Mouse (Mus musculus) hindbrain, postnatal 0 days (tissue): ENCODE data around the gene Cd37. TPM values are rescaled to one million over a fixed set of nuclear protein-coding genes. Genes with fewer than 3 reads are reported as not detected.
"Not testable (repeated sequence)": the region's sequence is repeated elsewhere in the genome, so short reads cannot be mapped to it uniquely, and the experiment has no call there.

Source experiments
- ATAC-seq: fragments of 200-750 bp; cut with Nextera tagmentation; 2 replicates; pipeline ENCODE4 v1.8.0; 2017; ENCODE audit warnings: mild to moderate bottlenecking, moderate TSS enrichment, moderate library complexity
- DNase-seq: peaks from one replicate; pipeline ENCODE4 v3.0.0-alpha.2; 2015; ENCODE audit warnings: low spot score
- H3K27ac ChIP-seq: fragments of 300-500 bp; sonication (generic); 2 replicates; pipeline ENCODE4 v1.5.1; 2014; ENCODE audit warnings: mild to moderate bottlenecking
- H3K27me3 ChIP-seq: fragments of 300-500 bp; sonication (generic); 2 replicates; pipeline ENCODE4 v1.6.1; 2014; ENCODE audit warnings: low read length, mixed read lengths; ENCODE audit not compliant: insufficient read depth
- H3K36me3 ChIP-seq: fragments of 300-500 bp; sonication (generic); 2 replicates; pipeline ENCODE4 v1.6.1; 2014; ENCODE audit warnings: low read length, mixed read lengths; ENCODE audit not compliant: insufficient read depth
- H3K4me1 ChIP-seq: fragments of 300-500 bp; sonication (generic); 2 replicates; pipeline ENCODE4 v1.6.1; 2014; ENCODE audit warnings: antibody characterized with exemption, low read length, mixed read lengths; ENCODE audit not compliant: insufficient read depth
- H3K4me2 ChIP-seq: fragments of 300-500 bp; sonication (generic); 2 replicates; pipeline ENCODE4 v1.6.1; 2014; ENCODE audit warnings: low read depth, mild to moderate bottlenecking, low read length, moderate library complexity, mixed read lengths
- H3K4me3 ChIP-seq: fragments of 300-500 bp; sonication (generic); 2 replicates; pipeline ENCODE4 v1.5.1; 2014; ENCODE audit warnings: low read length
- H3K9ac ChIP-seq: fragments of 300-500 bp; sonication (generic); replicated peaks from 2 replicates; pipeline ENCODE4 v1.6.1; 2014; ENCODE audit warnings: mild to moderate bottlenecking, low read length, moderate library complexity, mixed read lengths
- H3K9me3 ChIP-seq: fragments of 300-500 bp; sonication (generic); 2 replicates; pipeline ENCODE4 v1.6.1; 2016; ENCODE audit warnings: low read length, mixed read lengths
- CTCF ChIP-seq: IDR thresholded peaks from 2 replicates; pipeline ENCODE4 v1.5.1; 2016; ENCODE audit warnings: antibody characterized with exemption, control low read depth, low read depth
- WGBS: fragments of 180-500 bp; shearing (Covaris S2); extraction: QIAGEN DNeasy Blood & Tissue Kit; methylation state at CpG from one replicate; pipeline ENCODE4 v1.1.7; 2014; 5-methylcytosine and 5-hydroxymethylcytosine counted together
- polyA plus RNA-seq: library from polyadenylated mRNA; unstranded; fragments of >200 nt; fragmentation: Nextera tagmentation; extraction: Ambion mirVana; gene quantifications from 2 replicates; pipeline ENCODE4 v1.2.1, GENCODE M21; 2015
- total RNA-seq: library from RNA; depleted of rRNA; stranded (reverse); fragments of >200 nt; gene quantifications from 2 replicates; pipeline ENCODE4 v1.2.3, GENCODE M21; 2014

Gene Cd37
- total and polyA plus RNA-seq, 2 experiments from 2014 or later = 1.0 to 2.2 TPM

DNA sequence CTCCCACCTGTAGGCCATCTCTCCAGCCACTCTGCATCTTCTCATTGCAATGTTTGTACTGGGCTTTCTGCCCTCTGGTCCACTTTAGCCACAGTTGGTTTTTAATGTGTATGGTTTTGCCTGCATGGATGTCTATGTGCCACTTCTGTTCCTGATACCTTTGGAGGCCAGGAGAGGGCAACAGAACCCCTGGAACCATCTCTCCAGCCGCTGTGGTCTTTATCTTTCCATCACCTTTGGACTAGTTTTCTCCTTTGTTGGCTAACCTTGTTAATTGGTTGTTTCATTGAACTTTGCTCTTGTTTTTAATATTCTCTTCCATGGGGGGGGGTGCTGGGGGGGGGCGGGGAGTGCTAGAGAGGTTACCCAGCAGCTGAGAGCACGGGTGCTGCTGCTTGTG, 25.4 kb upstream of the Cd37 start:
- Histone ChIP-seq H3K4me1 (no peaks in the 10 kb centered on the region), H3K36me3 (no peaks in the 10 kb centered on the region), H3K9ac (no peak overlapping the region), H3K27me3 (no peaks in the 10 kb centered on the region), H3K27ac (no peak overlapping the region), H3K4me3 (no peak overlapping the region), H3K4me2 (no peak overlapping the region), H3K9me3 (no peaks in the 10 kb centered on the region)
- DNase-seq = no peak
- 83% methylated on average over 3 of the region's 3 CpGs for WGBS
- ATAC-seq = no peak
- TF ChIP-seq CTCF = no peak

DNA sequence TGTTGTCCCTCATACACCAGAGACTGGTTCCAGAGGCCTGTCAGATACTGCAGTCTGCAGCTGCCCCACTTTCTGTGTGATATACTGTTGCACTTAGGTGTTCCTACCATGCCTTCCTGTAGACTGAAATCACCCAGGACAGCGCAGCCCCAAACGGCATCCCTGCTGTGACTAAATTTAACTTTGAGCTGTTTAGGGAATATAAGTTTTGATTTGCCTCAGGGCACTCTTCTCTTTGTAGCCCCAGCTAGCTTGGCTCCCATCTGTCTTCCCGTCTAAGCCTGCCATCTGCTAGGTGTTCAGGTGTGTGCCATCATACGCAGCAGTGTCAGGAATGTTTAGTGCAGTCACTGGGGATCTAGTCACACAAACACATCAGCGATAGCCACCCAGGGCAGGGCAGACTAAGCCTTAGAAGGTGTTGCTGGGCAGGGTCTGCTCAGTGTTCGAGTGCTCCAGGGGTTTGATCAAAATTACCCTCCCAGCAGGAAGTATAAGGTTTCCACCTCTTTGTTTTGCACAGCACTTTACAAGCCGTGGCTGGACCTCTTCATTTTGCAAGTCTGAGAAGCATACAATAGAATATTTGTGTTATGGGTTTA, 24.2 kb upstream of the Cd37 start:
- Histone ChIP-seq H3K4me3 (no peak overlapping the region), H3K27me3 (no peaks in the 10 kb centered on the region), H3K4me2 (no peak overlapping the region), H3K27ac (no peak overlapping the region), H3K36me3 (no peaks in the 10 kb centered on the region), H3K9me3 (no peaks in the 10 kb centered on the region), H3K9ac (no peak overlapping the region), H3K4me1 (no peaks in the 10 kb centered on the region)
- DNase-seq (no peak), ATAC-seq (no peak)
- no peak for TF ChIP-seq CTCF
- 62% methylated on average over 7 of the region's 7 CpGs for WGBS

- DNase-seq = peak; percentile 13
- Histone ChIP-seq H3K4me3 (no peak overlapping the region), H3K9ac (no peak overlapping the region), H3K27me3 (no peaks in the 10 kb centered on the region), H3K27ac (no peak overlapping the region), H3K4me1 (no peaks in the 10 kb centered on the region), H3K4me2 (no peak overlapping the region), H3K9me3 (no peaks in the 10 kb centered on the region), H3K36me3 (no peaks in the 10 kb centered on the region)
- ATAC-seq = no peak
- 32% methylated on average over 7 of the region's 7 CpGs for WGBS
- no peak for TF ChIP-seq CTCF
Observed at GRCm38 (mm10) chr7:45262266-45262665, 23.4 kb upstream of the Cd37 start.

GRCm38 (mm10) chr7:45259281-45259680, 20.4 kb upstream of the Cd37 start:
- DNase-seq (no peak), ATAC-seq (no peak)
- no peak overlapping the region for H3K4me3 ChIP-seq
- H3K9ac ChIP-seq = no peak overlapping the region
- H3K36me3 ChIP-seq = no peaks in the 10 kb centered on the region
- no peak overlapping the region for H3K4me2 ChIP-seq
- H3K27me3 ChIP-seq = no peaks in the 10 kb centered on the region
- WGBS = 85% methylated on average over 8 of the region's 8 CpGs
- H3K4me1 ChIP-seq = no peaks in the 10 kb centered on the region
- no peak overlapping the region for H3K27ac ChIP-seq
- H3K9me3 ChIP-seq = no peaks in the 10 kb centered on the region
- no peak for TF ChIP-seq CTCF

GRCm38 (mm10) chr7:45257063-45257840, 18.3 kb upstream of the Cd37 start:
- Histone ChIP-seq H3K4me2 (no peak overlapping the region), H3K4me3 (no peak overlapping the region), H3K27ac (no peak overlapping the region), H3K27me3 (no peaks in the 10 kb centered on the region), H3K36me3 (no peaks in the 10 kb centered on the region), H3K4me1 (no peaks in the 10 kb centered on the region), H3K9me3 (no peaks in the 10 kb centered on the region), H3K9ac (no peak overlapping the region)
- TF ChIP-seq CTCF = no peak
- WGBS = 55% methylated on average over 11 of the region's 11 CpGs
- ATAC-seq (no peak; the same call in 1 of the 2 replicates), DNase-seq (no peak)

DNA sequence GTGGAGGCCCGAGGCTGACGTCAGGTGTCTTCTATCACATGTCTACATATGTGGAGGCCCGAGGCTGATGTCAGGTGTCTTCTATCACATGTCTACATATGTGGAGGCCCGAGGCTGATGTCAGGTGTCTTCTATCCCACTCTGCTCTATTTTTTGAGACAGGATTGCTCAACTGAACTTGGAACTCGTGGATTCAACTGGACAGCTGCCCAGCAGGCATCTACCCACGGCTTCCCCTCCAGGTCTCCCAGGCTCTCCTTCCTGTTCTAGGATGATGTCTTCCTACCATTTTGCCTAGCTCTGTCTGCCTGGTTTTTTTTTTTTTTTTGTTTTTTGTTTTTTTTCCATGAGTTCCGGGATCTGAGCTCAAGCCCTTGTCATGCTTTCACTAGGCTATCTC, 16.9 kb upstream of the Cd37 start:
- H3K4me2 ChIP-seq, DNase-seq, H3K9me3 ChIP-seq, ATAC-seq, H3K4me1 ChIP-seq, H3K27ac ChIP-seq, H3K36me3 ChIP-seq, H3K4me3 ChIP-seq, H3K9ac ChIP-seq, H3K27me3 ChIP-seq: not testable (repeated sequence)
- 75% methylated on average over 5 of the region's 7 CpGs for WGBS

DNA sequence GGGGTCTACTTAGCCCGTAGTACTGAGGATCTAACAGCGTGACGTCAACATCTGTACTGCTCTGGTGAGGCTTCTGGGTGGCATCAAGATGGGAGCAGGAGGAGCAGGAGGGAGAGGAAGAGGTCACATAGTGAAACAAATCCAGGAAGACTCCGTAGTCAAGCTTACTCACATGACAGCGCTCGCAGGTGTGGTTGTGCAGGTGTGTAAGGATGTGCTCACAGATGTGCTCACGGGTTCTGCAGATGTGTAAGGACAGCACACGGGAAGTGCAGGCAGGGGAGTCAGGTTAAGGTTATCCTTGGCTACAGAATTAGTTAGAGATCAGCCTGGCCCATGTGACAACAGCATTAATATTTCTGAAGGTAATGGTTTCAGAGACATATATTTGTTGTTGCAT, 14.9 kb upstream of the Cd37 start:
- no peak for ATAC-seq

More for the DNA sequence above, 14.9 kb upstream of the Cd37 start:
- no peak for TF ChIP-seq CTCF
- Histone ChIP-seq H3K4me1 (no peaks in the 10 kb centered on the region), H3K27ac (no peak overlapping the region), H3K9ac (no peak overlapping the region), H3K4me2 (no peak overlapping the region), H3K4me3 (no peak overlapping the region), H3K9me3 (no peaks in the 10 kb centered on the region), H3K27me3 (no peaks in the 10 kb centered on the region), H3K36me3 (no peaks in the 10 kb centered on the region)
- whole genome bisulfite sequencing = 89% methylated on average over 8 of the region's 8 CpGs
- no peak for DNase-seq
